Mouse (Mus musculus) hindbrain, embryonic 13.5 days (tissue): Measurements from ENCODE around the gene Gm20388. TPM values are rescaled to one million over a fixed set of nuclear protein-coding genes. Genes with fewer than 3 reads are reported as not detected.

Experiments used
- ATAC-seq: fragments of 200-750 bp; cut with Nextera tagmentation; 2 replicates; pipeline ENCODE4 v1.8.0; 2017; ENCODE audit warnings: moderate TSS enrichment; ENCODE audit not compliant: low FRiP score
- H3K27ac ChIP-seq: fragments of 300-500 bp; sonication (generic); 2 replicates; pipeline ENCODE4 v1.5.1; 2015; ENCODE audit warnings: inconsistent platforms, mild to moderate bottlenecking, moderate library complexity
- H3K27me3 ChIP-seq: fragments of 300-500 bp; sonication (generic); 2 replicates; pipeline ENCODE4 v1.6.1; 2015; ENCODE audit warnings: mild to moderate bottlenecking, inconsistent platforms
- H3K36me3 ChIP-seq: fragments of 300-500 bp; sonication (generic); 2 replicates; pipeline ENCODE4 v1.6.1; 2015; ENCODE audit warnings: mild to moderate bottlenecking, inconsistent platforms
- H3K4me1 ChIP-seq: fragments of 300-500 bp; sonication (generic); replicated peaks from 2 replicates; pipeline ENCODE4 v1.6.1; 2015; ENCODE audit warnings: inconsistent platforms
- H3K4me2 ChIP-seq: fragments of 300-500 bp; sonication (generic); 2 replicates; pipeline ENCODE4 v1.6.1; 2015; ENCODE audit warnings: inconsistent platforms, mild to moderate bottlenecking, moderate library complexity
- H3K4me3 ChIP-seq: fragments of 300-500 bp; sonication (generic); 2 replicates; pipeline ENCODE4 v1.5.1; 2015; ENCODE audit warnings: mild to moderate bottlenecking, inconsistent platforms
- H3K9ac ChIP-seq: fragments of 300-500 bp; sonication (generic); 2 replicates; pipeline ENCODE4 v1.6.1; 2015; ENCODE audit warnings: mild to moderate bottlenecking, inconsistent platforms
- H3K9me3 ChIP-seq: fragments of 300-500 bp; sonication (generic); 2 replicates; pipeline ENCODE4 v1.6.1; 2016; ENCODE audit warnings: inconsistent platforms
- WGBS: fragments of 180-500 bp; shearing (Covaris S2); methylation state at CpG from one replicate; pipeline ENCODE4 v1.1.7; 2015; 5-methylcytosine and 5-hydroxymethylcytosine counted together
- polyA plus RNA-seq: library from polyadenylated mRNA; unstranded; fragments of >200 nt; fragmentation: Nextera tagmentation; extraction: Ambion mirVana; gene quantifications from 2 replicates; pipeline ENCODE4 v1.2.1, GENCODE M21; 2015

Gm20388 gene
- polyA plus RNA-seq, 1 experiment from 2014 or later: 1.9 TPM

DNA sequence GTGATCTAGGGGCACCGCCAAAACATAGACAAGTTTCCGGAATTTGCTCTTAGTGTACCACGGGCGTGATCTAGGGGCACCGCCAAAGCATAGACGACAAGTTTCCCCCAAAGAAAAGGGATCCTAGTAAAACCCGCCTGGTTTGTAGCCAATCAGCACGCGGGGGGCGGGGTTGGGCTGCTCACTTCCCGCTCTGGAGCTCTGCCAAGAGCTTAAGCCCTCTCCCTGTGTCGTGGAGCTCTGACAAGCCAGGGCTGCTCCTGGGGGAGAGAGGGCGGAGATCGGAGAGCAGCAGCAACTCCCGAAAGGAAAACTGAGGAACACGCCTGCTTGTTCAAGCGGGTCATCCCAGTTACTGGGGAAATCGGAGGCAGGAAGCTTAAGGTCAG, 2037.1 kb downstream of the Gm20388 start:
- Histone ChIP-seq H3K4me1 (peaks cover 42% of the 10 kb centered on the region), H3K36me3 (no peaks in the 10 kb centered on the region), H3K4me2 (peak overlapping the region; percentile 64), H3K27ac (peak overlapping the region; percentile 78), H3K9me3 (no peaks in the 10 kb centered on the region), H3K9ac (peak overlapping the region; percentile 72), H3K4me3 (peak overlapping the region; percentile 36), H3K27me3 (no peaks in the 10 kb centered on the region)
- ATAC-seq: no peak
- WGBS: under 1% methylated on average over 18 of the region's 18 CpGs

DNA sequence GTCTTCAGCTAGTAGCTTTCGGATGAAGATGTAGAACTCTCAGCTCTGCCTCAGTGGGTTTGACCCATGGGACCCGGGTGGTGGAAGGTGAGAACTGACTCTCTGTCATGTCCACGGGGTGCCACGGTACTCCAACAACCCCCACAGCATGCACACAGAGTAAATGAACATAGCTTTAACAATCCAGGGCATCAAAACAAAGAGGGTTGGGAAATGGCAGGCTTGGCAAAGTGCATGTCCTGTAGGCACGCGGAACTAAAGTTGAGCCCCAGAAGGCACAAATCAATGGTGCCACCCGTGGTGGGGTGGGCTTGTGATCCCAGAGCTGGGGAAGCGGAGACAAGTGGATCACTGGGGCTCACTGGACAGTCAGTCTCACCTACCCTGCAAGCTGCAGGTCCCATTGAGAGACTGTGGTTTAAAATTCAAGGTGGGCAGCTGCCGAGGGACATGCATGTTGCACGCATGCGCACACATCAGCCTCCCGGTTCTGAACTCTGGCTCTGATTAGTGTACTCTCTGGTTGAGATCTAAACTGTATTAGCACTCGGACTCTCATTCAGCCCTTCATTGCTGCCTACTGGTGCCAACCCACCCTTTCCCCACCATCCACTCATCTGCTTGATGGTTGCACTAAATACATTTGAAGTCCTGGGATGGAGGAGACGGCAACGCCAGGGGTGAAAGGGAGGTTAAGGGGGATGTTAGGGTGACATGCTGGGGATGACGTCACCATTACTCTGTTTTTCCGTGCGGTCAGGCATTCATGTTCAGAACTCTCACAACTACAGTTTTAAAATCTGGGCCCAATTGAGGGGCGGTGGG, 2037.9 kb downstream of the Gm20388 start:
- H3K27me3 ChIP-seq: no peaks in the 10 kb centered on the region
- peak overlapping the region; percentile 76 for H3K27ac ChIP-seq
- ATAC-seq: no peak
- H3K9me3 ChIP-seq: no peaks in the 10 kb centered on the region
- WGBS: 62% methylated on average over 19 of the region's 19 CpGs
- peak overlapping the region; percentile 72; the same call in 1 of the 2 replicates for H3K9ac ChIP-seq
- H3K4me3 ChIP-seq: peak overlapping the region; percentile 36
- H3K4me1 ChIP-seq: peaks cover 45% of the 10 kb centered on the region
- H3K4me2 ChIP-seq: peak overlapping the region; percentile 64
- H3K36me3 ChIP-seq: no peaks in the 10 kb centered on the region

DNA sequence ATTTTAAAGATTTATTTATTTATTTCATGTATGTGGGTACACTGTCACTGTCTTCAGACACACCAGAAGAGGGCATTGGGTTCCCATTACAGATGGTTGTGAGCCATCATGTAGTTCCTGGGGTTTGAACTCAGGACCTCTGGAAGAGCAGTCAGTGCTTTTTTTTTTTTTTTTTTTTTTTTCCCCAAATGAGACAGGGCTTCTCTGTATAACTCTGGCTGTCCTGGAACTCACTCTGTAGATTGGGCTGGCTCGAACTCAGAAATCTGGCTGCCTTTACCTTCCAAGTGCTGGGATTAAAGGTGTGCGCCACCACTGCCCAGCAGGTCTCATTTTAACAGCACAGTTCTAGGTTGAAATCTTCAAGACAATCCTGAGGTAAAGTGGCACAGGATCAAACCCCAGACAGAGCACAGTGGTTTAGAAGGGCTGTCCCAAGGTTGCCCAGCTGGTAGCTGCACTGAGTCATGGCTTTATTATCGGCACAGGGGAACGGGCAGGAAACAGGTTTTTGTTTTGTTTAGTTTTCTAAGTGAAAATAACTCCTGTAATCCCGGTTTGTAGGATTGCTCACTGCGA, 2038.7 kb downstream of the Gm20388 start, which contains the start of gene Banp:
Gene Banp (plus strand): TSS at position 529 of the 579 bp plus-strand sequence.
- Histone ChIP-seq H3K9me3 (no peaks in the 10 kb centered on the region), H3K4me2 (peak within 1 kb of the TSS; percentile 92), H3K27ac (peak within 1 kb of the TSS; percentile 97), H3K9ac (peak within 1 kb of the TSS; percentile 99), H3K4me3 (peak within 1 kb of the TSS; percentile 72), H3K36me3 (0 out of 2 replicates have a peak, but pooled peaks cover 4% of the 10 kb centered on the region), H3K27me3 (no peaks in the 10 kb centered on the region), H3K4me1 (peaks cover 53% of the 10 kb centered on the region)
- peak; percentile 2; the same call in 1 of the 2 replicates for ATAC-seq
- 64% methylated on average over 6 of the region's 6 CpGs for WGBS

DNA sequence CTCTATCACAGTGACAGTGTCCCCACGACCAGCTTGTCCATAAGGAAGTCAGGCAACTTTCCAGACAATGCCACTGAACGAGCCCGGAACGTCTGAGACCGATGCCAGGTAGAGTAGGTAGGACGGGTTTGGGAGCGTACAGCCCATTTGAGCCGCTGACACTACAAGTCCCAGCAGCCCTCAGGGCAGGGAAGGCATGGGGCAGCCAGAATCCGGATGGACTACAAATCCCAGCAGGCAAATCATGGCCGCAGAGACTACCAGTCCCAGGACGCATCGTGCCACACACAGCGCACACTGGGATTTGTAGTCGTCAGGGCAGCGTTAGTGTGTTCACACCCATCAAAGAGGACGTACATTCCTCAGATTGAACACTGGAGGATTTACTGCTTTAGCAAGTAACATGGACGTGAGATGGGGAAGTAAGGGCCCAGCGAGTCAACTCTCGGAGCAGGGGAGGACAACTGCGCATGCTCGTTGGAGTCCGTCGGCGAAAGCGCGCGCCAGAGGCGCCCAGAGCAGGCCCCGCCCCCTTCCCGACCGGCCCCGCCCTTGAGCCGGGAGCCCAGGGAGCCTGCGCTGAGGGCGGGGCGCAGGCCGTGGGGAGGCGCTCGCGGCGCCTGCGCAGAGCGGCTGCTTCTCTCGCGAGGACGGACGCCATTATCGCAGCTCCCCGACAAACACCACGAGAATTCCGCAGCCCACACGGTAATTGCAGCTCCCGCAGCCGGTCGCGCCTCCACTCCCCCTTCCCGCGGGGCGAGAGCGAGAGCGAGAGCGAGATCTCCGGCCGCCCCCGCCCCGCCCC, 2039.5 kb downstream of the Gm20388 start:
- Histone ChIP-seq H3K9ac (peak overlapping the region; percentile 99), H3K27me3 (no peaks in the 10 kb centered on the region), H3K4me1 (peaks cover 53% of the 10 kb centered on the region), H3K9me3 (no peaks in the 10 kb centered on the region), H3K36me3 (peaks cover 12% of the 10 kb centered on the region), H3K4me2 (peak overlapping the region; percentile 92), H3K27ac (peak overlapping the region; percentile 97), H3K4me3 (peak overlapping the region; percentile 72)
- under 1% methylated on average over 55 of the region's 66 CpGs for WGBS
- peak; percentile 96 for ATAC-seq

DNA sequence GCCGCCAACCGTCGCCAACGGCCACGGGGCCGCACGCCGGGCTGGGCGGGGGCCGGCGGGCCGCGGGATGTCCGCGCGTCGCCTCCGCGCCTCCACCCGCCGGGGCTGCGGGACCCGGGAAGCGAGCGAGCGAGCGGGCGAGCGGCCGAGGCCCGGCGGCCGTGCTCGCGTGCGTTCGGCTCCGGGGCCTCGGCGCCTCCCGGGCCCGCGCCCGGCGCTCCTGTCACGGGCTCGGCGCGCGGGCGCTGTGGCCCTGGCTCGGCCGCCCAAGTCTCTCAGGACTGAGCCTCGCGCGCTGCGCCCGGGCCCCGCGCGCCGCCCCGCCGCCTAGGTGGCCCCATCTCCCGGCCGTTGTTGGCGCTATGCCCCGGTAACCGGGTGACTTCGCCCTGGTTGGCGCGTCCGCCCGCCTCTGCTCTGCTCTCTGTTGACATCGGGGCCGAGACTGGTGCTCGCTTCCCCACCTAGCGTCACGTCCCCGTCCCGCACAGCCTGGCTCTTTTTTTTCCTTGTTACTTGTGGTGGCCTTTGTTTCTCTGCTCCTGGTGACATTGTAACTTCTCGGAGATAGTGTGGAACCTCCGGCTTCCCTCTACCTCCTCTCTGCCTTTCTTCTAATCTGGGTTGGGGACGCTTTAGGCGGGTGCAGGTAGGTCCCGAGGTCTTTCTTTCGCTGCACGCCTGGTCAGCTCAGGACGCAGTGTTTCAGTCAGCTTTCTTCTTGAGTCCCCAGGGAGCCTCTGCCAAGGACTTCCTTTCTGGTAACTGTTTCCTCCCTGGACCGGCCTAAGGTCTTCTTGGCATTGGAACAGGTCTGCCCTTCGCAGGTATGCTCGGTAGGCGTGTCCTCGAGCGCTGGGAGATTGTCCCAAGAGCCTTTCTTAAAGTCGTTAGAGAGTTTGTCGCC, 2040.4 kb downstream of the Gm20388 start:
- Histone ChIP-seq H3K9me3 (no peaks in the 10 kb centered on the region), H3K27me3 (no peaks in the 10 kb centered on the region), H3K4me3 (peak overlapping the region; percentile 72), H3K4me1 (peaks cover 58% of the 10 kb centered on the region), H3K9ac (peak overlapping the region; percentile 99), H3K27ac (peak overlapping the region; percentile 97), H3K4me2 (peak overlapping the region; percentile 92), H3K36me3 (peaks cover 19% of the 10 kb centered on the region)
- WGBS: under 1% methylated on average over 87 of the region's 97 CpGs
- peak; percentile 18 for ATAC-seq

DNA sequence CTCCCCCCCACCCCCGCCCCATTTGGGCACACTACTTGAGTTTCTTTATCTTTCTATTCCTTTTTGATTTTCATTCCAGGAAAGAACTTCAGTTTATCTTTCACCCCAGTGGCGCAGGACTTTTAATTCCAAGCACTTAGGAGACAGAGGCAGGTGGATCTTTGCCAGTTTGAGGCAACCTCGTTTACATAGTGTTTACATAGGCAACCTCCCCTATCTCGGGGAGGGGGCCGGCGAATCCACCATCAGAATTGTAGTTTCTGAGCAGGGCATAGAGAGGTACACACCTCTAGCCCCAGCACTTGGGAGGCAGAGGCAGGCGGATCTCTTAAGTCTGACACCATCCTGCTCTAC, 2041.0 kb downstream of the Gm20388 start:
- H3K36me3 ChIP-seq: peaks cover 20% of the 10 kb centered on the region
- 42% methylated on average over 7 of the region's 7 CpGs for WGBS
- ATAC-seq: no peak
- H3K4me2 ChIP-seq: peak overlapping the region; percentile 92
- H3K27ac ChIP-seq: peak overlapping the region; percentile 97
- H3K9me3 ChIP-seq: no peaks in the 10 kb centered on the region
- no peaks in the 10 kb centered on the region for H3K27me3 ChIP-seq
- peaks cover 63% of the 10 kb centered on the region for H3K4me1 ChIP-seq
- peak overlapping the region; percentile 72 for H3K4me3 ChIP-seq
- peak overlapping the region; percentile 99 for H3K9ac ChIP-seq

DNA sequence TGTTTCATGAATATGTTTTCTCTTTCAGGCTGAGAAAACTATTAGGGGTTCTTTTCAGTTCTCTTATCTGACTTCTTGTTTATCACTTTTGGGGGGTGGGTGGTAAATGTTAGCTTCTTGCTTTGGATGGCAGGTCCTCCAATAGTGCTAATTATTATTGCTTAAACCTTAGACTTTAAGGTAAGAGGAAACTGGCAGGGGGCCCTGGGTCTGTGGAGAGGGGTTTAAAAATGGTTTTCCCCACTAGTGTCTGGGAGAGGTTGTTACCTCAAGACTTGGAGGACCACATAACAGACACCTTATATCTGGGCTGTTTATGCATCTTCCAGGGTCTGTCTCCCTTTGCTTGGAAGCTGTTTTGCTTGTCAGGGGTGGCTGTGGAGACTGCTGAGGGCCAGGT, 2041.5 kb downstream of the Gm20388 start:
- Histone ChIP-seq H3K9ac (peak overlapping the region; percentile 60; the same call in 1 of the 2 replicates), H3K27me3 (no peaks in the 10 kb centered on the region), H3K4me2 (peak overlapping the region; percentile 92), H3K27ac (no peak overlapping the region), H3K4me3 (peak overlapping the region; percentile 72), H3K9me3 (no peaks in the 10 kb centered on the region), H3K36me3 (peaks cover 20% of the 10 kb centered on the region), H3K4me1 (peaks cover 59% of the 10 kb centered on the region)
- no peak for ATAC-seq

DNA sequence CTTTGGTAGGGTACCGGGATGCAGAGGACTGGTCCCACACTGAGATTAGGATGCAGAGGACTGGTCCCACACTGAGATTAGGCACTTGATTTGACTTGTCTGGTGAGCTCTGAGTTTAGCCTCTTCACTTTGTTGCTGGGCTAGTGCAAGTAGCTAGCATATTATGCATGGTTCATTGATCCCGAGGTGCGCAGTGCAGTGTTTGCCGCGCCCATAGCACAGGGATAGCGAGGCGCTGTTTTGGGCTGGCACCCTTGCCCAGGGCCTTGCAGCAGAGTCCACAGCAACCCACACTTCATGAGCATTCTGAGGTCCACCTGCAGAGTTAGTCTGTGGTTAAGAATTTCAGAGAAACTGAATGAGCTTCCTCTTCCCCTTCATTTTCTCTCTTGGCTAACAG, 2042.2 kb downstream of the Gm20388 start:
- no peak overlapping the region for H3K27ac ChIP-seq
- peaks cover 54% of the 10 kb centered on the region for H3K4me1 ChIP-seq
- no peak for ATAC-seq
- 86% methylated on average over 7 of the region's 7 CpGs for WGBS
- no peaks in the 10 kb centered on the region for H3K27me3 ChIP-seq
- 0 out of 2 replicates have a peak overlapping the region, but pooled peaks have one; percentile 72 for H3K4me3 ChIP-seq
- peaks cover 20% of the 10 kb centered on the region for H3K36me3 ChIP-seq
- H3K9me3 ChIP-seq: no peaks in the 10 kb centered on the region
- peak overlapping the region; percentile 92; the same call in 1 of the 2 replicates for H3K4me2 ChIP-seq
- 0 out of 2 replicates have a peak overlapping the region, but pooled peaks have one; percentile 60 for H3K9ac ChIP-seq

DNA sequence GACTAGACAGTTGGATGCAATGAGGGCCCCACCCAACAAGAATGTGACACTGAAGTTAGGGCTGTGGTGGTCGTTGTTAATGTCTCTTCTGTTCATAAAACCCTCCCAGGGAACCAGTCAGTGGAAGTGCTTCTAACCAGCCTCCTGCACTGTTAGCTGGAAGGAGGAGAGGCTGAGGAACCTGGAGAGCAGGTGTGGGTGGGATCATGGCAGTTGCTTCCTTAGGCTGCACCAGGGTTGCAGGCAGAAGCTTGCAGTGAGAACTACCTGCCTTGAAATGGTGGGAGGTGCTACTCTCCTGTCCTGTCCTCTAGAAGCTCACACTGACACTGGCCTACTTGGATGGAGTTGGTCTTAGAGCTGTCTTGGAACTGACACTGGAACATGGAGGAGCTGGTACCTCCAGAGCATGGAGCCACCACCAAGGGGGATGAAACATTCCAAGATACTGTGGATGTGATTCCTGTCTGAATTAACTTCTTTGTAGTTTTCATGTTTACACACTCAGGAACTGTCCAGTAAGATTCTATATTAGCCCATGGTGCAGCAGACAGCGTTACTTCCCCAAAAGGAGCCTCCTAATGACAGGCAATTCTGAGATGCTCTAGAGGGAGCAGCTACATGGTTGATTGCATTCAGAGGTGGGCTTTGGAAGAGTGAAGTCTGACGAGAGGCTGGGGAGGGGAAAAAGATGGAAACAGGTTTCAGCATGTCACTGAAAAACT, 2043.3 kb downstream of the Gm20388 start:
- Histone ChIP-seq H3K9me3 (no peaks in the 10 kb centered on the region), H3K9ac (no peak overlapping the region), H3K4me2 (no peak overlapping the region), H3K27me3 (no peaks in the 10 kb centered on the region), H3K27ac (no peak overlapping the region), H3K4me3 (no peak overlapping the region), H3K36me3 (peaks cover 20% of the 10 kb centered on the region), H3K4me1 (peaks cover 50% of the 10 kb centered on the region)
- 63% methylated on average over 3 of the region's 3 CpGs for WGBS
- ATAC-seq: no peak

DNA sequence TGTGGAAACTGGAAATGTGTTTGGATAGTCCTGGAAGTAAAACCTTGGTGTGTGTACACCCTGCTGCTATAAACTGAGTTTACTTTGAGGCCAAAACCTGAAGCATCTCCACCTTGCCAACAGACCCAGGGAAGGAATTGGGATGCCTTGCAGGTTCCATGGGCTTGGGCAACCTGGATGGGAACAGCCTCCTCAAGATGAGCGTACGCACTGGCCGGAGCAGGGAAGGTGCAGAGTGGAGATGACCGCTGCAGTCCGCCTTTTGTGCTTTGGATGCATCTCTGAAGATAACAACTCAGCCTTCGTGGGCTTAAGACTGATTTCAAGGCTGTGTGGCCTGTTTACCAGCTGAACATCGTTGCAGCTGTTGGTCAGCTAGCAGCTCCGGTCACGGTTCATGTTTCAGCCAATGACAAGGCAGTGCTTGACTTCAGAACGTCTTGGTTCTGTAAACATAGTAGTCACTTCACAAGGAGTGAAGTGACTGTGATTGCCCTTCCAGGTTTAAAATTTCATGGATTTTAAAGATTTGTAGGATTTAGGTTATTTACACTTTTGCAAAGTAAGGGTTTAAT, 2044.4 kb downstream of the Gm20388 start:
- Histone ChIP-seq H3K4me1 (peaks cover 46% of the 10 kb centered on the region), H3K27me3 (no peaks in the 10 kb centered on the region), H3K36me3 (peaks cover 20% of the 10 kb centered on the region), H3K9me3 (no peaks in the 10 kb centered on the region), H3K27ac (no peak overlapping the region), H3K4me3 (no peak overlapping the region), H3K4me2 (no peak overlapping the region), H3K9ac (no peak overlapping the region)
- ATAC-seq: no peak
- 84% methylated on average over 10 of the region's 10 CpGs for WGBS
